Comparison of ENCODE assay signal across 8 mouse cellular contexts in genomic region chr19:46804751-46805150, GRCm38 (mm10). TPM values are rescaled to one million over a fixed set of nuclear protein-coding genes. Genes with fewer than 3 reads are reported as not detected.
DNase-seq lines count a peak whose midpoint lies in the region; ATAC-seq lines count a peak whose summit lies in the region.
"Had no signal": no experiment of that assay in that cellular context is flagged by ENCODE, and none has a peak within 500 bp of the region (broad histone marks: within the 10 kb centered on the region; RNA-seq: fewer than 3 reads in every experiment).

No protein-coding gene starts in this region.

- DNase-seq in left cerebral cortex, adult 9 months (ENCODE audit: low spot score in 2 of 2) = peak; percentile 10 to 22
- DNase-seq in left cerebral cortex, postnatal 36 days (ENCODE audit: low spot score in 2 of 2) = no peak
- DNase-seq in NIH3T3 (ENCODE audit: low read depth) = peak; percentile 80
- DNase-seq in cerebellum, adult 8-10 months = peak; percentile 40
- DNase-seq in lung, postnatal 36 days = peak; percentile 75
- DNase-seq in thymus, adult 18-20 months = no peak
- DNase-seq: kidney, postnatal 10 days had no signal

- no peak for ATAC-seq in granulocyte monocyte progenitor cell, adult 5-6 weeks (replicated peaks; ENCODE audit: poor library complexity, severe bottlenecking)

- intact Hi-C loops in left cerebral cortex, postnatal 36 days (cut with DNase I) = no loop called here

RNA-seq across cellular contexts. Expression of gene Cnnm2, which starts 43.4 kb away (rescaled TPM):
- total RNA-seq in left cerebral cortex, postnatal 36 days (2021) = 10 to 100 TPM; 34.8 to 36.4 TPM
- 5.3 and 12.1 TPM in 2 replicates for total RNA-seq in granulocyte monocyte progenitor cell, adult 5-6 weeks (2014; fragmentation: Nextera tagmentation)
- 7.2 and 8.0 TPM in 2 replicates for total RNA-seq in granulocyte monocyte progenitor cell, adult 5-6 weeks (2017)

Comparison
In these comparisons a context has a peak if more than half of its experiments do, and no peak if none do; other contexts are left out.
1. DNase-seq: peak in left cerebral cortex, adult 9 months (2 of 2), NIH3T3 (single experiment), cerebellum, adult 8-10 months (single experiment) and lung, postnatal 36 days (single experiment); none in left cerebral cortex, postnatal 36 days (0 of 2) and thymus, adult 18-20 months (0 of 2).